Comparison of ENCODE assay signal across 8 mouse cellular contexts in genomic region chr10:18391608-18392007, GRCm38 (mm10).
DNase-seq lines count a peak whose midpoint lies in the region; ATAC-seq and TF ChIP-seq lines count a peak whose summit lies in the region.

No protein-coding gene starts in this region.

- no peak overlapping the region for H3K4me2 ChIP-seq in intestine, postnatal 0 days (replicated peaks; ENCODE audit: low read depth)
- H3K4me2 ChIP-seq in intestine, embryonic 15.5 days (replicated peaks), result no peak overlapping the region

- TF ChIP-seq POLR2A in MEL (IDR thresholded peaks at IDR 0.05; ENCODE audit: control insufficient read depth in 1 of 2, insufficient read depth in 1 of 2, low read depth in 1 of 2, low read length in 2 of 2, poor library complexity in 1 of 2), result no peak

- no peak for ATAC-seq in intestine, postnatal 0 days
- ATAC-seq in intestine, embryonic 15.5 days, result no peak
- ATAC-seq in erythroblast, adult 5-6 weeks (replicated peaks; ENCODE audit: low FRiP score, poor library complexity, severe bottlenecking), result no peak

- TF ChIP-seq RAD21 in MEL (IDR thresholded peaks at IDR 0.05; ENCODE audit: low read depth, low read length), result peak; percentile 27

- no peak for TF ChIP-seq EP300 in MEL (IDR thresholded peaks at IDR 0.05; ENCODE audit: low read depth in 1 of 2, low read length in 2 of 2)

- peak; percentile 83 for TF ChIP-seq CTCF in intestine, postnatal 0 days (IDR thresholded peaks at IDR 0.05; ENCODE audit: low read depth)
- TF ChIP-seq CTCF in MEL (IDR thresholded peaks at IDR 0.05 in 2 of 3, conservative IDR thresholded peaks at IDR 0.05 in 1 of 3; ENCODE audit: control insufficient read depth in 1 of 3, insufficient read depth in 1 of 3, low read depth in 2 of 3, low read length in 3 of 3, poor library complexity in 1 of 3, severe bottlenecking in 1 of 3), result peak in 2 of 3 experiments; percentile 34 to 36; a peak in 3 of 6 replicates

- DNase-seq in MEL (ENCODE audit: low read depth, low spot score), result peak; percentile 7
- peak; percentile 62 for DNase-seq in cerebellum, adult 8-10 months
- DNase-seq in kidney, postnatal 10 days, result peak; percentile 78
- peak; percentile 72 for DNase-seq in lung, postnatal 10 days
- no peak for DNase-seq in midbrain, embryonic 10.5 days (ENCODE audit: low spot score)

- H3K4me1 ChIP-seq in intestine, postnatal 0 days (replicated peaks; ENCODE audit: control insufficient read depth, insufficient read depth, low read length), result 0 out of 2 replicates have a peak, but pooled peaks cover 3% of the 10 kb centered on the region
- no peaks in the 10 kb centered on the region for H3K4me1 ChIP-seq in intestine, embryonic 15.5 days (replicated peaks)
- H3K4me1 ChIP-seq in MEL (ENCODE audit: control insufficient read depth in 1 of 2, insufficient read depth in 2 of 2, low read length in 2 of 2), result no peaks in the 10 kb centered on the region
- H3K4me1 ChIP-seq in midbrain, embryonic 10.5 days, result peaks cover 23% of the 10 kb centered on the region

- no peak overlapping the region for H3K27ac ChIP-seq in intestine, postnatal 0 days (ENCODE audit: low read depth, low read length)
- H3K27ac ChIP-seq in intestine, embryonic 15.5 days, result no peak overlapping the region
- no peak overlapping the region for H3K27ac ChIP-seq in MEL (ENCODE audit: control insufficient read depth, low read depth, low read length)
- H3K27ac ChIP-seq in midbrain, embryonic 10.5 days (replicated peaks), result no peak overlapping the region

- H3K9me3 ChIP-seq in intestine, postnatal 0 days (ENCODE audit: control insufficient read depth), result no peaks in the 10 kb centered on the region
- H3K9me3 ChIP-seq in intestine, embryonic 15.5 days, result no peaks in the 10 kb centered on the region
- no peaks in the 10 kb centered on the region for H3K9me3 ChIP-seq in MEL (replicated peaks; ENCODE audit: insufficient read depth, low read length)
- H3K9me3 ChIP-seq in midbrain, embryonic 10.5 days (replicated peaks), result no peaks in the 10 kb centered on the region

- no peaks in the 10 kb centered on the region for H3K36me3 ChIP-seq in intestine, postnatal 0 days (ENCODE audit: control insufficient read depth, insufficient read depth)
- H3K36me3 ChIP-seq in intestine, embryonic 15.5 days, result no peaks in the 10 kb centered on the region
- no peaks in the 10 kb centered on the region for H3K36me3 ChIP-seq in MEL (ENCODE audit: control insufficient read depth in 1 of 2, insufficient read depth in 2 of 2, low read length in 2 of 2)
- H3K36me3 ChIP-seq in midbrain, embryonic 10.5 days, result no peaks in the 10 kb centered on the region

- no peak overlapping the region for H3K9ac ChIP-seq in intestine, postnatal 0 days (ENCODE audit: low read depth, low read length)
- H3K9ac ChIP-seq in intestine, embryonic 15.5 days, result no peak overlapping the region
- H3K9ac ChIP-seq in MEL (ENCODE audit: control insufficient read depth, low read depth, low read length, poor library complexity, severe bottlenecking), result no peak overlapping the region

- 37% methylated on average over 5 of the region's 5 CpGs for WGBS in intestine, postnatal 0 days
- 48% methylated on average over 5 of the region's 5 CpGs for WGBS in intestine, embryonic 15.5 days
- WGBS in midbrain, embryonic 10.5 days, result 41% methylated on average over 5 of the region's 5 CpGs

- no peaks in the 10 kb centered on the region for H3K27me3 ChIP-seq in intestine, postnatal 0 days (replicated peaks; ENCODE audit: control insufficient read depth, insufficient read depth, low read length)
- no peaks in the 10 kb centered on the region for H3K27me3 ChIP-seq in intestine, embryonic 15.5 days (replicated peaks)
- H3K27me3 ChIP-seq in MEL (ENCODE audit: control insufficient read depth in 1 of 2, insufficient read depth in 2 of 2, low read length in 2 of 2), result no peaks in the 10 kb centered on the region
- no peaks in the 10 kb centered on the region for H3K27me3 ChIP-seq in midbrain, embryonic 10.5 days (ENCODE audit: low read depth, poor library complexity, severe bottlenecking)

- H3K4me3 ChIP-seq in intestine, postnatal 0 days (ENCODE audit: low read depth, low read length), result no peak overlapping the region
- no peak overlapping the region for H3K4me3 ChIP-seq in intestine, embryonic 15.5 days (replicated peaks)
- no peak overlapping the region for H3K4me3 ChIP-seq in MEL (ENCODE audit: control insufficient read depth in 1 of 2, insufficient read depth in 1 of 2, low read depth in 2 of 2, low read length in 2 of 2)
- H3K4me3 ChIP-seq in midbrain, embryonic 10.5 days, result no peak overlapping the region

- H3K79me2 ChIP-seq in MEL (ENCODE audit: control insufficient read depth, insufficient read depth, low read length, poor library complexity), result no peaks in the 10 kb centered on the region

TF ChIP-seq in MEL, 35 proteins besides CTCF, POLR2A, EP300 and RAD21:
- TF ChIP-seq SMC3 (IDR thresholded peaks at IDR 0.05; ENCODE audit: low read depth, low read length), result 0 out of 2 replicates have a peak, but pooled peaks have one; percentile 12
- TF ChIP-seq ZKSCAN1 (IDR thresholded peaks at IDR 0.05; ENCODE audit: low read depth, low read length), result no peak
